Mouse (Mus musculus) R1 (cell line): ENCODE results near the gene Dennd1a.
A peak's percentile ranks its signal among the peaks of the same experiment; 100 is the strongest.

Experiments
- DNase-seq: peaks from one replicate; pipeline ENCODE4 v3.0.0-alpha.2; 2018; ENCODE audit warnings: low read depth, low spot score

Gene Dennd1a

GRCm38 (mm10) chr2:37881262-37881913 lies 405.8 kb downstream of the Dennd1a start:
- DNase-seq, result no peak

- no peak for DNase-seq
These were observed 407.5 kb downstream of the Dennd1a start for GRCm38 (mm10) chr2:37879697-37880096.

- no peak for DNase-seq
These were observed 414.4 kb downstream of the Dennd1a start for GRCm38 (mm10) chr2:37872791-37873190.

GRCm38 (mm10) chr2:37869628-37870027 lies 417.6 kb downstream of the Dennd1a start:
- DNase-seq, result no peak

DNA sequence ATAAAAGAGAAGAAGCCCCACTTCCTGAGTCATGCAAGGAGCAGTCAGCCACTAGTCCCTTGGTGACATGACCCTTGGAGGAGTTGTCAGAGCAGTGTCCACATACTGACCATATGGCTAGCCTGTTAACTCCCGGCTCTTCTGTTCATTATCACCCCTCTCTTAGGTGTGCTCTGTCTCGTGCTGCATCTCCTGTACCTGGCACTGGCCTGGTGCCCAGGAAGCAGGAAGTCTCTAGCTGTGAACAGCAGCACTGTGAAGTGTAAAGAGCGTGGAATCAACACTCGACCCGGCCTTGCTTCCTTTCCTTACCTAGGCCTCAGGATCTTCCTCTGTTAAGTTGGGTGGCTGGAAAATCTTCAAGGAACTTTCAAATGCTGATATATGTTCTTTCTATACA lies 419.8 kb downstream of the Dennd1a start:
- DNase-seq, result no peak

GRCm38 (mm10) chr2:37857472-37857871 lies 429.7 kb downstream of the Dennd1a start:
- DNase-seq, result no peak

DNA sequence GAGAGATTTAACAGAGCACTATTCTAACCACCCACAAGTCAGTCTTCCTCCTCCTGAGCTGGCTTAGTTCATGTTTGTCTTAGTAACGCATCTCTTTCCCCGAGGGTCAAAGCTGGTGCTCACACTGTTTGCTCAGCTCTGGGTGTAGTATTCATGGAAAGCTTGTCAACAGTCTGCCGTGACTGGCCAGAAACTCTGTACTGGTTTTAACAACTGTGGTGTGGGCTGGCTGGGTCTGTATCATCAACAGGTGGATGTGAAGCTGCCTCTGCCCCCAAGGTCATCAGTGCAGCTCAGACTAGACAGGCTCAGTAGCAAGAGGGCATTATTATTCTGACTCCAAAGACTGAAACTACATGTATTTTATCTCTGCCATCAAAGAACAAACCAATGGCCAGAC lies 430.2 kb downstream of the Dennd1a start:
- DNase-seq, result no peak

DNA sequence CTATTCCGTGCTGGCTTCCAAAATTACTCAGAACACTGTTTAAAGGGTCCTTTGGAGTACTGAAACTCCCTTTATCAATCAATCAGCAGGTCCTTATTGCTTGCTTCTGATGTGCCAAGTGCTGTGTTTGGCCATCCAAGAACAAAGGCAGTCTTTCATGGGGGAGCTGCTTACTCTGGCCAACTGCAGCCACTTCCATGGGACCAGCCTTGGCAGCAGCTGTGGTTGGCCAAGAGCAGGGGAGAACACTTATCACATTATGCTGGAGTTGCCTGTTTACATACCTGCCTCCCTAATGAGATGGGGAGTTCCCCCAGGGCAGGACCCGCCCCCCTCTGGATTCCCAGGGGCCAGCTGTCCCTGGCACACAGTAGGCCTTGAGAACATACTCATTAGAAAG lies 432.0 kb downstream of the Dennd1a start:
- DNase-seq, result no peak

- no peak for DNase-seq
These were observed 433.2 kb downstream of the Dennd1a start for GRCm38 (mm10) chr2:37853878-37854435.

DNA sequence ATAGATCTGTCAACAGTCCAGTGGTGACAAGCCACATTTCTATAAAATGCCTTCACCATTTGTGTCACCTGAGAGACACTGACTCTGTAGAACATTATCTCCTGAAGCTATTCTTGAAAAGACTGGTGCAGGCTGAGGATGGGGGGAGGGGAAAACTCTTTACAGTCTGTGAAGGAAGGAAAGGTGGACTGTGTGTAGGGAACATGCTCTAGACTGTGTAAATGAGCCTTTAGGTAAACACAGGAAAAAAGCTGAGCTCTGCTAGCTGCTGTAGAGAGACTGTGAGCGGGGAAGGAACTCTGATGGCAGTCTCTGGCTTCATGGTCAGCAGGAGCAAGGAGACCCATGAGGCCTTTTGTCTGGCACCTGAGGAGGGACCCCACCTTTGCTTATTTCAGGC lies 436.6 kb downstream of the Dennd1a start:
- DNase-seq, result no peak

GRCm38 (mm10) chr2:37849357-37849756 lies 437.8 kb downstream of the Dennd1a start:
- DNase-seq, result peak; percentile 41

DNA sequence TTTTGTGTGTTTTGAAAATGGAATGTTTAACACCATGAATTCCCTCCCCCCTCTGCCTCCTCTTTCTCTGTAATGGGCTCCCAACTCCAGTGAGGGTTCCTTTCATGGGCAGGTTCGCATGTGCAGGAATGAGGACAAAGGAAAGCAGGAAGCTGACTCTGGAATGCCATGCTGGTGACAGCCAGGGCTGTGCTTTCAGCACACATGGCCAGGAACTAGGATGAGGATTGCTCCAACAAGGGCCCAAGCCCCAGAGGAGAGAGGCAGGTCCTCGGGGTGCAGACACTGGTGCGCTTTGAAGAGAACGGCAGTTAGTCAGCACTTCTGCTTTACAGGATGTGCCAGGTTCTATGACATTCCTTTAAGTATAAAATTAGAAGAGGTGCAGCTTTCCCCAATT lies 444.5 kb downstream of the Dennd1a start:
- DNase-seq, result peak; percentile 28

DNA sequence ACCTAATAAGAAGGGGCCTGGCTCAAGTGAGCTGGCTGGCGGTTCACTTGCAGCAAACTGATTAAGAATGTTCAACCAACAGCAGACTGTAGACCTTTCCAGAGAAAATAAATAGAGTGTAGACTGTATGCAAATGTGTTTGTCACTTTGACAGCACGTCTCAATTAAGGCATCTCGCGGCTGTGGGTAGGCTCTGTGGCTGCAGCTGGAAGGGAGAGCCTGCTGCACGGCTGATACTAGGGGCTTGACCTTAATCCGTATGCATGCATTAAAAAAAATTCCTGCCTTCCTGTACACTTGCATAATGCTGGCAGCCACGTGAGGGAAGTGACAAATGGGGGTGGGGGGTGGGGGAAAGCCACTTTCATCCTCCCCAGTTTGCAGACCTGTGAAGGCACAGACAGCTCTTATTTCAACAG lies 445.0 kb downstream of the Dennd1a start:
- peak; percentile 36 for DNase-seq

- no peak for DNase-seq
These were observed 447.3 kb downstream of the Dennd1a start for GRCm38 (mm10) chr2:37839922-37840321.

GRCm38 (mm10) chr2:37838202-37838984 lies 448.8 kb downstream of the Dennd1a start:
- DNase-seq, result no peak

DNA sequence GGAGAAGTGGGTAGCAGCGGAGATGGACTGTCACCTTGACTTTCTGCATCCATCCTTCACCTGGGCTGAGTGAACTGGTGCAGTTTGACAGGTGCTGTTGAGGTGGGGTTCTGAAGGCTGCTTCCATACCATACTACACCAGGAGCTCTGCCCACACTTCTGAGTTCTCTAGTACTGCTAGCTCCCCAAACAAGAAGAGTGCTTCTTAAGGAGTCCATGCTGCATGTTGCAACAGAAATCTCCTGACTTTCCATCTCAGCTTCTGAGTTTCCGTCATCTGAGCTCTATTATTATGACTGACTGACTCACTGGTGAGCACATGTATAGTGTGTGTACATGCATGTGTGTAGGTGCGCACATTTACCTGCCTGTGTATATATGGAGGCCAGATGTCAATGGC lies 449.6 kb downstream of the Dennd1a start:
- no peak for DNase-seq

DNA sequence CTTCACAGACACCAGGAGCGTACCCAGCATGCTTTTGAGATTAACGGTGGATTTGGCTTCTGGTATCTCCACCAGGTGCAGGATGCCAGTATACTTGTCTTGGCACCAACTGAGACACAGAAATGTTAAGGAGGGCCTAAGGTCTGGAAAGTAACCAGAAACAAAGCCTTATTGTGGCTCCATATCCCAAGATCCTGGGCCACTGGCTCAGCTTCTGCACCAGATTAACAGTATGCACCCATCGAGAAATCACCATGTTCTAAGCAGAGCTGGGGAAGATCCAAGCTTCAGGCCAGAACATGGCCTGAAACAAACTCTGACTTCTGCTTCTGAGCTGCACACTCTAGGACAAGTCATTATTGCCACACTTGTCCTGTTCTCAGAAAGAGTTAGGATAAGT lies 450.3 kb downstream of the Dennd1a start:
- DNase-seq, result no peak

GRCm38 (mm10) chr2:37832253-37832652 lies 454.9 kb downstream of the Dennd1a start:
- DNase-seq, result no peak

GRCm38 (mm10) chr2:37829758-37830275 lies 457.4 kb downstream of the Dennd1a start:
- no peak for DNase-seq

DNA sequence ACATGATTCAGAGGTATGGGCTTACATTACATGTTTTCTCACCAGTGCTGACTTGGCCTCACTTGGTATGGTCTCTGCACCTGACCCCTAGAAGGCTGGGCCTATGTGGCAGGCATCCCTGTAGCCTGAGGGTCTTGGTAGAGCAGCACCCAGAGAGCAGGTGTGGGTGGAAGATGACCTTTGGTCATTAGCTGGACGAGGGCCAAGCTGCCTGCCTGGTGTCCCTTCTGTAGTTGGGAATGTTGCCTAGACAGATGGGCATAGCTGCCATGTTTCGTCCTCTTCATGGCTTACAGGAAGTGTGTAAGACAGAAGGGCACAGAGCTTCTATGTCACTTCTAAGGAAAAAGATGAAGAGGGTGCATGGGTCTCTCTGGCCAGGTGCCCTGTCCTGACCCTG lies 463.4 kb downstream of the Dennd1a start:
- DNase-seq, result no peak

- no peak for DNase-seq
These were observed 465.1 kb downstream of the Dennd1a start for GRCm38 (mm10) chr2:37822122-37822521.

DNA sequence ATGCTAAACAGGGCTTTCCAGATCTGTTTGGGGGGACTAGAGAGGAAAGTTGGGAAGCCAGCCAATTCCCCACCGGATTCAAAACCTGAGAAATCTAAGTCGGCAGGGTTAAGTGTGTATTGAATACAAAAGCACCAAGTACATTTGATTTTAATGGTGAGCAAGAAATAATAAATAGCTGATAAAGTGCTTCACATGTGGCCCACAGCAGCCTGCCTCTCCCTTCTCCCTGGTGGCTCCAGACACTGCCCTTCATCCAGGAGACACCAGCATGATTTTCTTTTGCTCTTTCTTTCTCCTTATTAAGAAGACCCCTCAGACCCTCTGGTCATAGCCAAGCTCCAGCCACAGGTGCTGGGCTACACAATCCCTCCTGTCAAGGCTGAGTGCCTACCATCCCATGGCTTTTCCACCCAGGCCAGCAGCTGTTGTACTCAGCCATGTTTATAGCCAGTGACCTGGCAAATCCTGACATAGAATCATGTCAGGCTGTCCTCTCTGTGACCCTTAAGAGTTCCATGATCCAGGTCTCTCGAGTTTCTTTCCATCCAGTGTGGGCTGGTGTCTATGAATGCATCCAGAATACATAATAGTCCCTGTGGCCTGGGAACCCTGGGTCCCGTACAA lies 467.6 kb downstream of the Dennd1a start:
- no peak for DNase-seq
